Comparison of ENCODE assay signal across 10 mouse cellular contexts in genomic region chr9:27153861-27154260, GRCm38 (mm10). TPM values are rescaled to one million over a fixed set of nuclear protein-coding genes. Genes with fewer than 3 reads are reported as not detected.
DNase-seq lines count a peak whose midpoint lies in the region; ATAC-seq and TF ChIP-seq lines count a peak whose summit lies in the region.
"Had no signal": no experiment of that assay in that cellular context is flagged by ENCODE, and none has a peak within 500 bp of the region (broad histone marks: within the 10 kb centered on the region; RNA-seq: fewer than 3 reads in every experiment).

No protein-coding gene starts in this region.

- H3K4me3 ChIP-seq in heart, embryonic 15.5 days, result peak overlapping the region; percentile 79; the same call in 1 of the 2 replicates
- peak overlapping the region; percentile 89 for H3K4me3 ChIP-seq in embryonic facial prominence, embryonic 10.5 days
- H3K4me3 ChIP-seq in hindbrain, embryonic 12.5 days, result peak overlapping the region; percentile 87
- H3K4me3 ChIP-seq in midbrain, embryonic 16.5 days (ENCODE audit: low read depth, low read length), result peak overlapping the region; percentile 85
- no peak overlapping the region for H3K4me3 ChIP-seq in liver, postnatal 0 days (ENCODE audit: low read depth, low read length)

- no peak for ATAC-seq in heart, embryonic 15.5 days (replicated peaks; ENCODE audit: insufficient number of reproducible peaks, insufficient read depth, low FRiP score, low read depth)
- no peak for ATAC-seq in hindbrain, embryonic 12.5 days (ENCODE audit: low FRiP score)
- ATAC-seq in midbrain, embryonic 16.5 days, result no peak
- no peak for ATAC-seq in liver, postnatal 0 days

- no peak for DNase-seq in heart, postnatal 36 days
- no peak for DNase-seq in embryonic facial prominence, embryonic 10.5 days (ENCODE audit: low spot score)
- no peak for DNase-seq in cerebellum, adult 11 months
- DNase-seq in liver, postnatal 0 days, result no peak
- DNase-seq in left cerebral cortex, postnatal 14 days (ENCODE audit: low spot score in 2 of 2), result no peak
- DNase-seq: kidney, adult 8-10 months; liver had no signal

- no peaks in the 10 kb centered on the region for H3K36me3 ChIP-seq in heart, embryonic 15.5 days
- H3K36me3 ChIP-seq in embryonic facial prominence, embryonic 10.5 days (replicated peaks), result peaks cover 17% of the 10 kb centered on the region
- H3K36me3 ChIP-seq in hindbrain, embryonic 12.5 days, result no peaks in the 10 kb centered on the region
- H3K36me3 ChIP-seq in midbrain, embryonic 16.5 days (ENCODE audit: control insufficient read depth, insufficient read depth, low read length), result no peaks in the 10 kb centered on the region
- no peaks in the 10 kb centered on the region for H3K36me3 ChIP-seq in liver, postnatal 0 days (replicated peaks; ENCODE audit: insufficient read depth, low read length)

- WGBS in heart, embryonic 15.5 days, result 78% methylated on average over 4 of the region's 4 CpGs
- 64% methylated on average over 4 of the region's 4 CpGs for WGBS in embryonic facial prominence, embryonic 10.5 days
- 52% methylated on average over 4 of the region's 4 CpGs for WGBS in hindbrain, embryonic 12.5 days
- WGBS in midbrain, embryonic 16.5 days, result 43% methylated on average over 4 of the region's 4 CpGs
- 79% methylated on average over 4 of the region's 4 CpGs for WGBS in liver, postnatal 0 days (ENCODE audit: insufficient replicate concordance)

- no peak for TF ChIP-seq CTCF in liver, postnatal 0 days (IDR thresholded peaks at IDR 0.05; ENCODE audit: low read depth)

- H3K27me3 ChIP-seq in heart, embryonic 15.5 days, result no peaks in the 10 kb centered on the region
- no peaks in the 10 kb centered on the region for H3K27me3 ChIP-seq in embryonic facial prominence, embryonic 10.5 days (replicated peaks; ENCODE audit: low read depth, poor library complexity, severe bottlenecking)
- no peaks in the 10 kb centered on the region for H3K27me3 ChIP-seq in hindbrain, embryonic 12.5 days
- H3K27me3 ChIP-seq in midbrain, embryonic 16.5 days (ENCODE audit: control insufficient read depth, insufficient read depth, low read depth, low read length), result no peaks in the 10 kb centered on the region
- H3K27me3 ChIP-seq in liver, postnatal 0 days (ENCODE audit: insufficient read depth, low read length), result peaks cover 17% of the 10 kb centered on the region

- H3K9me3 ChIP-seq in heart, embryonic 15.5 days (replicated peaks), result no peaks in the 10 kb centered on the region
- no peaks in the 10 kb centered on the region for H3K9me3 ChIP-seq in embryonic facial prominence, embryonic 10.5 days
- no peaks in the 10 kb centered on the region for H3K9me3 ChIP-seq in hindbrain, embryonic 12.5 days (replicated peaks)
- H3K9me3 ChIP-seq in midbrain, embryonic 16.5 days (replicated peaks; ENCODE audit: control insufficient read depth, low read length, poor library complexity, severe bottlenecking), result no peaks in the 10 kb centered on the region
- no peaks in the 10 kb centered on the region for H3K9me3 ChIP-seq in liver, postnatal 0 days (ENCODE audit: low read length)

- peaks cover 23% of the 10 kb centered on the region for H3K4me1 ChIP-seq in heart, embryonic 15.5 days (replicated peaks)
- H3K4me1 ChIP-seq in embryonic facial prominence, embryonic 10.5 days, result peaks cover 37% of the 10 kb centered on the region
- peaks cover 47% of the 10 kb centered on the region for H3K4me1 ChIP-seq in hindbrain, embryonic 12.5 days
- peaks cover 41% of the 10 kb centered on the region for H3K4me1 ChIP-seq in midbrain, embryonic 16.5 days (ENCODE audit: control insufficient read depth, insufficient read depth, low read length)
- H3K4me1 ChIP-seq in liver, postnatal 0 days (ENCODE audit: insufficient read depth), result no peaks in the 10 kb centered on the region

- peak overlapping the region; percentile 70 for H3K4me2 ChIP-seq in heart, embryonic 15.5 days
- H3K4me2 ChIP-seq in hindbrain, embryonic 12.5 days (replicated peaks), result peak overlapping the region; percentile 70
- peak overlapping the region; percentile 71 for H3K4me2 ChIP-seq in midbrain, embryonic 16.5 days (ENCODE audit: low read length)
- no peak overlapping the region for H3K4me2 ChIP-seq in liver, postnatal 0 days (ENCODE audit: low read depth, low read length)

- intact Hi-C loops in heart, postnatal 36 days (cut with DNase I), result loop anchor here (2.0 kb wide), 2 partner anchors 23 to 45 kb away; no protein-coding TSS in a partner anchor
- intact Hi-C loops in left cerebral cortex, postnatal 14 days (cut with DNase I), result no loop called here

- no peak overlapping the region for H3K27ac ChIP-seq in heart, embryonic 15.5 days
- peak overlapping the region; percentile 95 for H3K27ac ChIP-seq in embryonic facial prominence, embryonic 10.5 days (replicated peaks)
- peak overlapping the region; percentile 40; the same call in 1 of the 2 replicates for H3K27ac ChIP-seq in hindbrain, embryonic 12.5 days
- no peak overlapping the region for H3K27ac ChIP-seq in midbrain, embryonic 16.5 days (ENCODE audit: low read length)
- no peak overlapping the region for H3K27ac ChIP-seq in liver, postnatal 0 days (ENCODE audit: low read depth)

- no peak for TF ChIP-seq EP300 in liver, postnatal 0 days (IDR thresholded peaks at IDR 0.05; ENCODE audit: low read depth)

- no peak overlapping the region for H3K9ac ChIP-seq in heart, embryonic 15.5 days
- peak overlapping the region; percentile 84; the same call in 1 of the 2 replicates for H3K9ac ChIP-seq in hindbrain, embryonic 12.5 days
- peak overlapping the region; percentile 86 for H3K9ac ChIP-seq in midbrain, embryonic 16.5 days (ENCODE audit: low read depth, low read length)
- H3K9ac ChIP-seq in liver, postnatal 0 days (replicated peaks), result no peak overlapping the region

RNA-seq across cellular contexts. Expression of gene Jam3, which starts 1.4 kb away (rescaled TPM):
- polyA plus RNA-seq in heart, embryonic 15.5 days (2015; fragmentation: Nextera tagmentation; extraction: Ambion mirVana), result 41.9 and 44.6 TPM in 2 replicates
- 10 to 100 TPM; 14.3 to 18.3 TPM for total RNA-seq in heart, postnatal 36 days (2021)
- polyA plus RNA-seq in embryonic facial prominence, embryonic 10.5 days (2016; fragmentation: Nextera tagmentation; extraction: Ambion mirVana), result 100 and 111 TPM in 2 replicates
- polyA plus RNA-seq in hindbrain, embryonic 12.5 days (2016; fragmentation: Nextera tagmentation; extraction: Ambion mirVana), result 131 and 133 TPM in 2 replicates
- 46.3 and 57.8 TPM in 2 replicates for polyA plus RNA-seq in midbrain, embryonic 16.5 days (2015; fragmentation: Nextera tagmentation; extraction: Ambion mirVana)
- 1.5 and 1.7 TPM in 2 replicates for polyA plus RNA-seq in liver, postnatal 0 days (2015; fragmentation: Nextera tagmentation; extraction: Ambion mirVana)
- total RNA-seq in left cerebral cortex, postnatal 14 days (2021), result 10 to 100 TPM; 24.1 to 26.9 TPM

Comparison
In these comparisons a context has a peak if more than half of its experiments do, and no peak if none do; other contexts are left out.
1. H3K27ac ChIP-seq: peak in embryonic facial prominence, embryonic 10.5 days (single experiment) and hindbrain, embryonic 12.5 days (single experiment); none in heart, embryonic 15.5 days (single experiment), midbrain, embryonic 16.5 days (single experiment) and liver, postnatal 0 days (single experiment).
2. H3K9ac ChIP-seq: peak in hindbrain, embryonic 12.5 days (single experiment) and midbrain, embryonic 16.5 days (single experiment); none in heart, embryonic 15.5 days (single experiment) and liver, postnatal 0 days (single experiment).
3. RNA of gene Jam3, which starts 1.4 kb away (polyA plus RNA-seq): 131 to 133 TPM in hindbrain, embryonic 12.5 days, 100 to 111 TPM in embryonic facial prominence, embryonic 10.5 days, 46.3 to 57.8 TPM in midbrain, embryonic 16.5 days and 41.9 to 44.6 TPM in heart, embryonic 15.5 days; 1.5 to 1.7 TPM in liver, postnatal 0 days; every median in the first group is over 10 times any median in the second.